Mouse (Mus musculus) spleen, adult 2 months (tissue): ENCODE measurements around the gene Slc22a18. TPM values are rescaled to one million over a fixed set of nuclear protein-coding genes. Genes with fewer than 3 reads are reported as not detected.
A peak's percentile ranks its signal among the peaks of the same experiment; 100 is the strongest.

Experiments used
- DNase-seq, 2 experiments: peaks; one replicate each; pipeline versions ENCODE4 v3.0.0 to v3.0.0-alpha.2; 2012 to 2021; ENCODE audit warnings: low spot score in 2 of 2, low read depth in 1 of 2
- H3K27ac ChIP-seq: fragments of 200-500 bp; 2 replicates; pipeline ENCODE4 v1.5.1; 2012; ENCODE audit warnings: low read length, inconsistent platforms; ENCODE audit not compliant: insufficient read depth
- H3K27me3 ChIP-seq: fragments of 200-500 bp; 2 replicates; pipeline ENCODE4 v1.6.1; 2012; ENCODE audit warnings: mild to moderate bottlenecking, moderate library complexity, low read length, inconsistent platforms; ENCODE audit not compliant: control insufficient read depth, insufficient read depth
- H3K36me3 ChIP-seq: fragments of 200-500 bp; 2 replicates; pipeline ENCODE4 v1.6.1; 2012; ENCODE audit warnings: mild to moderate bottlenecking, low read length, inconsistent platforms; ENCODE audit not compliant: control insufficient read depth, insufficient read depth
- H3K4me1 ChIP-seq: fragments of 200-500 bp; 2 replicates; pipeline ENCODE4 v1.6.1; 2011; ENCODE audit warnings: inconsistent platforms; ENCODE audit not compliant: control insufficient read depth, insufficient read depth, insufficient read length
- H3K4me3 ChIP-seq: fragments of 200-500 bp; 2 replicates; pipeline ENCODE4 v1.5.1; 2011; ENCODE audit warnings: mild to moderate bottlenecking, inconsistent platforms; ENCODE audit not compliant: insufficient read depth, insufficient read length; ENCODE audit errors: extremely low read depth
- CTCF ChIP-seq: fragments of 200-500 bp; IDR thresholded peaks from 2 replicates; pipeline ENCODE4 v1.5.1; 2011; ENCODE audit warnings: mild to moderate bottlenecking, inconsistent platforms; ENCODE audit not compliant: insufficient read depth, insufficient read length, insufficient replicate concordance; ENCODE audit errors: extremely low read depth
- POLR2A ChIP-seq: fragments of 200-500 bp; IDR thresholded peaks from 2 replicates; pipeline ENCODE4 v1.6.1; 2011; ENCODE audit warnings: low read depth, low read length, inconsistent platforms
- WGBS: fragments of 180-500 bp; shearing (Covaris S2); methylation state at CpG from one replicate; pipeline ENCODE4 v1.1.7; 2018; 5-methylcytosine and 5-hydroxymethylcytosine counted together
- polyA plus RNA-seq: library from polyadenylated mRNA; depleted of rRNA; stranded (reverse); fragments of >200 nt; gene quantifications from 2 replicates; pipeline ENCODE4 v1.2.3, GENCODE M21; 2012

The Slc22a18 gene
- polyA plus RNA-seq, 1 experiment, result 1.7 TPM

DNA sequence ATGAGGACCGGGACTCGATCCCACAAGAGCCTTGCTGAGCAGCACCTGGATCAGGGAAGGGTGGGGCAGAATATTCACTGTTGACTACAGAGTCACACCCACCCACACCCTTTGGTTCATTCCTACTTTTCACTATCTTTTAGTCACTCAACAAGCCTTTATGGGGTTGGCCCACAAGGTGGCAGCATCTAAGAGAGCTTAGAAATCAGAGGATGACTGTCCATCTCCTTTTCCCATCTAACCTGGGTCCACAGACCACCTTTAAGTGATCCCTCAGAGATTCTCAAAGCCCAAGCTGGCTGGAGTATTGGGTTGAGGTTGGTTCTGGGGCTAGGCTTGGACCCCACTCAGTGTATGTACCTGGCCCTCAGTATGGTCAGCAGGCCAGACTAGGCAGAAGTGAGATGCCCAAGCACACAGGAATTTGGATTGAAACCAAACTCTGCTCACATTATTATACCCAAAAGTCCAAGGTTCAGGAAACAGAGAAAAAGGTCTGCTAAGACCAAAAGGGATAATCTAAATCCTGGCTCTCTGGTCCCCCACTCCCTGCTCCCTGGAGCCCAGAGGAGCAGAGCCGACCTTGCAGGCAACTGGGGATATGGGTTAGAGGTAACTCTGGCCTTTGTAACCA lies 3.3 kb downstream of the Slc22a18 start:
- Histone ChIP-seq H3K27ac (no peak overlapping the region), H3K27me3 (no peaks in the 10 kb centered on the region), H3K4me3 (no peak overlapping the region), H3K4me1 (no peaks in the 10 kb centered on the region; the same call in 1 of the 2 replicates), H3K36me3 (no peaks in the 10 kb centered on the region)
- no peak for TF ChIP-seq CTCF
- TF ChIP-seq POLR2A, result no peak
- no peak for DNase-seq
- WGBS, result 81% methylated on average over 3 of the region's 3 CpGs

DNA sequence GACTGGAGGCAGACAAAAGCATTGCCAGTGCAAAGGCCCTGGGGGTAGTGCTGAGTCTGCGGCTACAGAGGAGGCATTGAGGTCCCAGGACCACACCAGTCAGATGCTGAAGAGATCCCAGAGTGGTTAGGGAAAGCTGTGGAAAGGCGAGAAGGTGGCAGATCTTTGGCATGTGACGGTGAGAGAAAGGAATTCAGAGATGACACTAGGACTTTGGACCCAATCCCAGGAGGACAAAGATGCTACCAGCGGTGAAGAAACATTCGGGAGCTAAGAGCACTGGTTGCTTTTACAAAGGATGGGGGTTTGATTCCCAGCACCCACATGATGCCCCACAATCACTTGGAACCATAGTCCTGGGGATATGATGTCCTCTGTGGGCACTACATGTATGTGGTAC lies 4.3 kb downstream of the Slc22a18 start:
- no peak for TF ChIP-seq POLR2A
- TF ChIP-seq CTCF, result no peak
- Histone ChIP-seq H3K27ac (no peak overlapping the region), H3K36me3 (no peaks in the 10 kb centered on the region), H3K27me3 (no peaks in the 10 kb centered on the region), H3K4me1 (no peaks in the 10 kb centered on the region; the same call in 1 of the 2 replicates), H3K4me3 (no peak overlapping the region)
- DNase-seq, result no peak
- 89% methylated on average over 5 of the region's 5 CpGs for WGBS

DNA sequence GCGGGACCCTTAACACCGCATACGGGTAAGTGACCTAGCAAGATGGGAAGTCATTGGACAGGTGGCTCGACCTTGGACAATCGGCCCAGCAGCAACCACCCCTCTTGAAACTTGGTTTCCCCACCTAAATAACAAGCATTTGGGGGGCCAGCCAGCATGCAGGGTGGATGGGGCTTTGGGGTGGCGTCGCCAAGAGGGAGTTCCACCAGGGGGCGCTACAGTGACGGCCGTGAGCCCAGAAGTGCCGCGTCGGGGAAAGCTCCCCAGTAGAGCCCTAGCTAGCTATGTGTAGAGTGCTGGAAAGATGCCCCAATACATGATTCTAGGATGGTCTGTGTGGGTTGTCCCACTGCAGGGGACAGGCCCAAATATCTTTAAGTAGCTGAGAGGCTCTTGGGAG lies 7.0 kb downstream of the Slc22a18 start:
- peak in 1 of 2 experiments; percentile 31 for DNase-seq
- 30% methylated on average over 13 of the region's 13 CpGs for WGBS
- Histone ChIP-seq H3K27me3 (no peaks in the 10 kb centered on the region), H3K4me3 (no peak overlapping the region), H3K36me3 (no peaks in the 10 kb centered on the region), H3K4me1 (no peaks in the 10 kb centered on the region), H3K27ac (no peak overlapping the region)
- TF ChIP-seq CTCF, result peak; percentile 69
- no peak for TF ChIP-seq POLR2A

DNA sequence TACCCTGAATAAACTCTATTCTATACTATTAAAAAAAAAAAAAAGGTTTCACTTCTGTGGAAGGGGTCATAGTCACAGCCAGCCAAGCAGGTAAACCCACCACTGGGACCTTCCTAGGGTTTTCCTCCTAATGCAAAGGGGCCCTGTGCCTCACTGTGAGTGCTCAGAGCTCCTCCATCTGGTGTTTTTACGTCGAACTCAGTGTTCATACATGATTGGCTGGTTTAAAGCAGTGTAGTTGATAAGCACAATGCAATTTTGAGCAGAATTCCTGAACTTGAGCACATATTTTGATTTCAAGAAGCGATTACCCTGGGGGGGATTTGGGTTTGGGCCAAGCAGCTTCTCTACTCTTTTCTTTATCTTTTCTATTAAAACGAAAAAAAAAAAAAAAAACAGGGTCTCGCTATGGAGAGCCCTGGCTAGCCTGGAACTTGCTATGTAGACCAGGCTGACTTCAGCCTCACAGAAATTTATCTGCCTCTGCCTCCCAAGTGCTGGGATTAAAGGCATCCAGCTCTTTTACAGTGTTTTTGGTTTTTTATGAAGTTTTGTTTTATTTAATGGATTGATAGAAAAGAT lies 8.4 kb downstream of the Slc22a18 start:
- no peak for DNase-seq
- H3K27ac ChIP-seq, result no peak overlapping the region
- TF ChIP-seq CTCF (no peak), POLR2A (no peak)
- 79% methylated on average over 5 of the region's 5 CpGs for WGBS
- H3K27me3 ChIP-seq, result no peaks in the 10 kb centered on the region
- H3K36me3 ChIP-seq, result no peaks in the 10 kb centered on the region
- H3K4me1 ChIP-seq, result no peaks in the 10 kb centered on the region
- H3K4me3 ChIP-seq, result no peak overlapping the region

DNA sequence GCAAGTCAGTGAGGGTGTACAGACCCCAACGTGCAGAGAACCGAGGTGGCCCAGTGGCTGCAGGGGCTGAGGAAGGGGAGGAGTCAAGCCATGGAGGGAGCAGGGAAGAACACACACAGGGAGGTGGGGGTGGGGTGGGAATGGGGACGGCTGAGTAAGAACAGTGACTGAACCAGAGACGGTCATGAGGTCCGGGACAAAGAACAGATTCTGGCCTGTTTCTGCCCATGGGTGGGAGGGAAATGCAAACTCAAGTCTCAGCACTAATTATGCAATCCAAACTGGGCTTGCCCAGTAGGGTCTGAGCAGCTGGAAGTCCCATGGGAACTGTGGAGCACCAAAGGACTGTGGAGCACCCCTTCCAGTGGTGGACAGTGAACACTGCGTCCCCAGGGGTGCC lies 9.0 kb downstream of the Slc22a18 start:
- Histone ChIP-seq H3K27ac (no peak overlapping the region), H3K27me3 (no peaks in the 10 kb centered on the region), H3K4me1 (no peaks in the 10 kb centered on the region), H3K36me3 (no peaks in the 10 kb centered on the region), H3K4me3 (no peak overlapping the region)
- WGBS, result 71% methylated on average over 6 of the region's 6 CpGs
- no peak for DNase-seq
- no peak for TF ChIP-seq CTCF
- no peak for TF ChIP-seq POLR2A

DNA sequence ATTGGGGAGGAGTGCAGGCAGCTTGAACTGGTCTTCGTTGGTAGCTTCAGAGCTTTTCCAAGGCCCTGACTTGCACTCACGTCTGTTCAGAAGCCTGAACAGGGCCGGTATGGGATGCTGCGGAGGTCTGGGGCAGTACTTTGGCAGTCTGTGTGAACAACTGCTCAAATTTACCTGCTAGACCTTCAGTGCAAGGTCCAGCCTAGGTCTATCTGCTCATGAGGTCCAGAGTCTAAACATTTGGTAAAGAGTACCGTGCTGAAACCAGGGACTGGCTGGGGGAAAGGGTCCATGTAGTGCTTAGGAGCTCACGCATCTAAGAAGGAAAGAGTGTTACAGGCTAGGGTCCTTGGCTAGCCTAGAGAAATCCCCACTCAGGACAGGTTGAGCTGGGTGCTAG lies 16.2 kb downstream of the Slc22a18 start:
- WGBS, result 88% methylated on average over 6 of the region's 6 CpGs
- TF ChIP-seq CTCF, result no peak
- no peak for TF ChIP-seq POLR2A
- DNase-seq, result no peak
- Histone ChIP-seq H3K4me1 (no peaks in the 10 kb centered on the region), H3K27me3 (no peaks in the 10 kb centered on the region), H3K4me3 (no peak overlapping the region), H3K36me3 (no peaks in the 10 kb centered on the region), H3K27ac (no peak overlapping the region)

DNA sequence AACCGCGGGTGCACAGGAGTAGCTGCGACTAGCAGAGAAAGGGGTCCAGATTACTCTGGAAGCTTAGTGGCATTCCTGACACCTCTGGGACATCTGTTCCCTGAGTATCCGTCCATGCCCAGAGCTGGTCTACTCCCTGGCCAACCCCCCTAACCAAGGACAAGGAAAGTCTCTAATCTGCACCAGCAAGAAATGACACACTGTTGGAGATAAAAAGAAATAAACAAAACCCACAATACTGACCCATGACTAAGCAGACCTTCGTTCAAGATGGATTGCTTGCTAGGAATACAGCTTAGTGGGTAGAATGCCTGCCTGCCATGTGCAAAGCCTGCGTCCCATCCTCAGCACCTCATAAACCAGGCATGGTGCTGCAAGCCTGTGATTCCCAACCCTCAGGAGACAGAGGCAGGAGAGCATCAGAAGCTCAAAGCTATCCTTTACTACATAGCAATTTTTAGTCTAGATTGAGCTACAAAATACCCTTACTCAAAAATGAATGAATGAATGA lies 20.1 kb downstream of the Slc22a18 start:
- H3K4me1 ChIP-seq, result no peaks in the 10 kb centered on the region
- 86% methylated on average over 6 of the region's 6 CpGs for WGBS
- H3K27me3 ChIP-seq, result no peaks in the 10 kb centered on the region
- H3K27ac ChIP-seq, result no peak overlapping the region
- H3K36me3 ChIP-seq, result no peaks in the 10 kb centered on the region
- no peak overlapping the region for H3K4me3 ChIP-seq
- DNase-seq, result no peak
- no peak for TF ChIP-seq CTCF
- no peak for TF ChIP-seq POLR2A
